Mouse (Mus musculus) limb, embryonic 14.5 days (tissue): Measurements from ENCODE around the gene Spdye4c. TPM values are rescaled to one million over a fixed set of nuclear protein-coding genes. Genes with fewer than 3 reads are reported as not detected.

Source experiments
- ATAC-seq: fragments of 200-750 bp; cut with Nextera tagmentation; 2 replicates; pipeline ENCODE4 v1.8.0; 2017; ENCODE audit warnings: low read depth, moderate number of reproducible peaks, moderate TSS enrichment; ENCODE audit not compliant: low FRiP score
- DNase-seq: peaks from one replicate; pipeline ENCODE4 v3.0.0-alpha.2; 2015; ENCODE audit warnings: low spot score
- H3K27ac ChIP-seq: fragments of 300-500 bp; sonication (generic); replicated peaks from 2 replicates; pipeline ENCODE4 v1.5.1; 2014; ENCODE audit warnings: low read depth, mild to moderate bottlenecking, low read length, moderate library complexity, mixed read lengths
- H3K27me3 ChIP-seq: fragments of 300-500 bp; sonication (generic); 2 replicates; pipeline ENCODE4 v1.6.1; 2014; ENCODE audit warnings: low read length, mixed read lengths; ENCODE audit not compliant: control insufficient read depth, insufficient read depth
- H3K36me3 ChIP-seq: fragments of 300-500 bp; sonication (generic); 2 replicates; pipeline ENCODE4 v1.6.1; 2014; ENCODE audit warnings: mild to moderate bottlenecking, low read length, moderate library complexity, mixed read lengths; ENCODE audit not compliant: control insufficient read depth, insufficient read depth
- H3K4me1 ChIP-seq: fragments of 300-500 bp; sonication (generic); 2 replicates; pipeline ENCODE4 v1.6.1; 2014; ENCODE audit warnings: antibody characterized with exemption, low read length, mixed read lengths; ENCODE audit not compliant: control insufficient read depth, insufficient read depth
- H3K4me2 ChIP-seq: fragments of 300-500 bp; sonication (generic); replicated peaks from 2 replicates; pipeline ENCODE4 v1.6.1; 2014; ENCODE audit warnings: low read depth, mild to moderate bottlenecking, low read length, moderate library complexity; ENCODE audit not compliant: severe bottlenecking
- H3K4me3 ChIP-seq: fragments of 300-500 bp; sonication (generic); replicated peaks from 2 replicates; pipeline ENCODE4 v1.5.1; 2014; ENCODE audit warnings: low read length
- H3K9ac ChIP-seq: fragments of 300-500 bp; sonication (generic); 2 replicates; pipeline ENCODE4 v1.6.1; 2014; ENCODE audit warnings: mild to moderate bottlenecking, low read depth, low read length, moderate library complexity; ENCODE audit not compliant: severe bottlenecking
- H3K9me3 ChIP-seq: fragments of 300-500 bp; sonication (generic); 2 replicates; pipeline ENCODE4 v1.6.1; 2016; ENCODE audit warnings: low read length; ENCODE audit not compliant: control insufficient read depth
- POLR2A ChIP-seq: fragments of 200-500 bp; IDR thresholded peaks from 2 replicates; pipeline ENCODE4 v1.8.0; 2012; ENCODE audit warnings: inconsistent platforms, mild to moderate bottlenecking, moderate library complexity, borderline replicate concordance; ENCODE audit not compliant: insufficient read depth, insufficient read length; ENCODE audit errors: extremely low read depth
- WGBS: fragments of 180-500 bp; shearing (Covaris S2); extraction: QIAGEN DNeasy Blood & Tissue Kit; methylation state at CpG from one replicate; pipeline ENCODE4 v1.1.7; 2014; 5-methylcytosine and 5-hydroxymethylcytosine counted together
- polyA plus RNA-seq, 2 experiments: library from polyadenylated mRNA; depleted of rRNA in 1 of 2; stranded (reverse) in 1 of 2; unstranded in 1 of 2; fragments of >200 nt; fragmentation: Nextera tagmentation in 1 of 2; extraction: Ambion mirVana in 1 of 2; gene quantifications; 2 replicates each; pipeline versions ENCODE4 v1.2.1 to v1.2.3; 2012 to 2014

Spdye4c gene
- polyA plus RNA-seq, 2 experiments: not detected

- Histone ChIP-seq H3K9ac (no peak overlapping the region), H3K9me3 (peaks cover 4% of the 10 kb centered on the region), H3K27ac (no peak overlapping the region), H3K4me2 (no peak overlapping the region), H3K36me3 (no peaks in the 10 kb centered on the region), H3K4me1 (no peaks in the 10 kb centered on the region), H3K27me3 (no peaks in the 10 kb centered on the region), H3K4me3 (no peak overlapping the region)
- 27% methylated on average over 2 of the region's 2 CpGs for WGBS
- ATAC-seq (no peak), DNase-seq (no peak)
- no peak for TF ChIP-seq POLR2A
These were observed 10.5 kb downstream of the Spdye4c start for GRCm38 (mm10) chr2:128601534-128601933.

GRCm38 (mm10) chr2:128609286-128609685 is 18.3 kb downstream of the Spdye4c start:
- TF ChIP-seq POLR2A: no peak
- no peak for DNase-seq
- Histone ChIP-seq H3K4me1 (no peaks in the 10 kb centered on the region), H3K9ac (no peak overlapping the region), H3K27me3 (no peaks in the 10 kb centered on the region), H3K4me3 (no peak overlapping the region), H3K36me3 (peaks cover 46% of the 10 kb centered on the region), H3K4me2 (no peak overlapping the region), H3K27ac (no peak overlapping the region), H3K9me3 (peaks cover 9% of the 10 kb centered on the region)
- WGBS: 81% methylated on average over 5 of the region's 5 CpGs
- no peak for ATAC-seq

DNA sequence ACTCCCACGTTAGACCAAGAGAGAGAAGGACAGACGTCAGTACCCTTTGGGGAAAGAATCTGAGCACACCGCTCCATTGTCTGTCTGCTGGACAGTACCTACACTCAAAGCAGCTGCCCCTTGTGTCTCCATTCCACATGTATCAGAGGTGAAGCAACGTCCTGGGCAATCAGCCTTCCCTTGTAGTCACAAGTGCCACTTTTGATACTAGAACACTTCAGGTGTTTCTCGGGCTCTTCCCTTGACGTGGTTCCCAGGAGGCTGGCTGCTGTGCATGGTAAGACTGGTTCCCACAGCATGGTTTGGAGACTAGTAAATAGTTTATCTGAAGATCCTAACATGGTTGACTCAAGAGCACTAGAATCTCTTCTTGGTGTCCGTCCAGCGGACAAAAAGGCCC is 20.2 kb downstream of the Spdye4c start:
- TF ChIP-seq POLR2A: no peak
- no peak for ATAC-seq
- H3K9me3 ChIP-seq: peaks cover 6% of the 10 kb centered on the region; the same call in 1 of the 2 replicates
- no peak overlapping the region for H3K4me2 ChIP-seq
- no peak overlapping the region for H3K9ac ChIP-seq
- peaks cover 62% of the 10 kb centered on the region for H3K36me3 ChIP-seq
- 94% methylated on average over 8 of the region's 8 CpGs for WGBS
- H3K4me1 ChIP-seq: no peaks in the 10 kb centered on the region
- H3K27me3 ChIP-seq: no peaks in the 10 kb centered on the region
- no peak for DNase-seq
- H3K27ac ChIP-seq: no peak overlapping the region
- H3K4me3 ChIP-seq: no peak overlapping the region

DNA sequence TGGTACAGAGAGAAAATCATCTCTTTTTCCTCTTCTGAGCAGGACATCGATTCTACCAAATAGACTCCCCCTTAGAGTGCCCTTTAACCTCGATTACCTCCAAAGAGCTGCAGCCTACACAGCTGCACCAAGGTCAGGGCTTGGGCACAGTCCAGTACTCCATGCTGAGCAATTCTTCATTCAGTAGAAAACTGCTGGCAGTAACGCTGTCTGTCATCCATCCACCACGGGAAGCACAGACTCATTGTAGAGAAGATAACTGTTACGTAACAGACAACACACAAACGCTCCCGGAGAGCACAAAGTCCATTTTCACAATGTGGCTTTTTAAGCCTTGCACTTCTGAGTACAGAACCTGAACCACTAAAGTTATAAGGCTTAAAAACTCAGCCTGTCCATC is 21.3 kb downstream of the Spdye4c start:
- Histone ChIP-seq H3K4me3 (no peak overlapping the region), H3K27me3 (no peaks in the 10 kb centered on the region), H3K9me3 (no peaks in the 10 kb centered on the region), H3K36me3 (peaks cover 73% of the 10 kb centered on the region), H3K9ac (no peak overlapping the region), H3K4me2 (no peak overlapping the region), H3K27ac (no peak overlapping the region), H3K4me1 (no peaks in the 10 kb centered on the region)
- DNase-seq (no peak), ATAC-seq (no peak)
- WGBS: 95% methylated on average over 7 of the region's 7 CpGs
- TF ChIP-seq POLR2A: no peak

DNA sequence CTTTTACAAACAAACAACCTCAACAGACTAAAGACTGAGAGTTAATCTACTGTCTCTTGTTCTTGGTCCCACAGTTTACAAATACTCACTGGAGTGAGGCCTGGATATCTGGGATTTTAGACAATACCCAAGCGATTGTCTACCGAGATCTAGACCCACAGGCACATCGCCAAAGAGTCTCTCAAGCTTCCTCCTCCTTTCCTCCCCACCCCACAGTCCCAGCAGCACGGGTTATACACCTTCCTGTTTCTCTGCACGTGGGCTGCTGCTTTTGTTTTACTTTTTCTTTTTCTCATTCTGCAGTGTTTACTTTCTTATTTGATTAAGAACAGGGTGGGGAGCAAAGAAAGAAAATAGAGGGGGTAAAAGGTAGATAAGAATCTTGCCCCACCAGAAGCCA is 22.4 kb downstream of the Spdye4c start:
- no peak for TF ChIP-seq POLR2A
- Histone ChIP-seq H3K27ac (no peak overlapping the region), H3K4me3 (no peak overlapping the region), H3K4me1 (no peaks in the 10 kb centered on the region), H3K4me2 (no peak overlapping the region), H3K9ac (no peak overlapping the region), H3K27me3 (no peaks in the 10 kb centered on the region), H3K36me3 (peaks cover 83% of the 10 kb centered on the region), H3K9me3 (no peaks in the 10 kb centered on the region)
- no peak for DNase-seq
- no peak for ATAC-seq
- WGBS: 91% methylated on average over 5 of the region's 5 CpGs

DNA sequence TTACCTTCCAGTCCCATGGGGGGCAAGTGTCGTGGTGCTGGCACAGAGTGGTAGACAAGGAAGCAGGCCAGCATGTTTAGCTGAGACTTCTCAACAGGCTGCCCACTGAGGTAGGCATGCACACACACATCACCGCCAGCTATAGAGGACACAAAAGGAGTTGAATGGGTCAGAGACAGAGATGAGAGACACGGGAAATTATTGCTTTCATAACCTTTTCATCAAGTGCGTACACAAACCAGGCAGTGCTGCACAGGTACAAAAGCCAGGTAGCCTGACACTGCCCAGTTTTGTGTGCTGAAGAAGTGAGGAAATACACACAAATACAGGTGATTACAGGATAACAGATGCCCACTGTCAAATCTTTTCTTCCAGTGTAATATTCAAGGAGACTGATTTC is 24.4 kb downstream of the Spdye4c start:
- Histone ChIP-seq H3K4me3 (no peak overlapping the region), H3K36me3 (peaks cover 91% of the 10 kb centered on the region)
- WGBS: 97% methylated on average over 4 of the region's 4 CpGs

More for the DNA sequence above, 24.4 kb downstream of the Spdye4c start:
- H3K9ac ChIP-seq: no peak overlapping the region
- H3K27me3 ChIP-seq: no peaks in the 10 kb centered on the region
- ATAC-seq: no peak
- H3K4me2 ChIP-seq: no peak overlapping the region
- no peaks in the 10 kb centered on the region for H3K4me1 ChIP-seq
- H3K27ac ChIP-seq: no peak overlapping the region
- H3K9me3 ChIP-seq: no peaks in the 10 kb centered on the region
- DNase-seq: no peak
- no peak for TF ChIP-seq POLR2A
